Mouse (Mus musculus): ENCODE results near the gene Pum2.
"Not testable (repeated sequence)": the region's sequence is repeated elsewhere in the genome, so short reads cannot be mapped to it uniquely, and the experiment has no call there.

The Pum2 gene

GRCm38 (mm10) chr12:8669846-8670245, 4.1 kb upstream of the Pum2 start:
- DNase-seq: no peak

GRCm38 (mm10) chr12:8673121-8673973, 587 bp upstream of the Pum2 start:
- no peak for DNase-seq

GRCm38 (mm10) chr12:8674377-8674864, 487 bp downstream of the Pum2 start:
- DNase-seq: peak; percentile 71 to 81

GRCm38 (mm10) chr12:8674891-8675341, 982 bp downstream of the Pum2 start:
- peak in 1 of 2 experiments; percentile 14 for DNase-seq

- no peak for DNase-seq
These were observed 1.4 kb downstream of the Pum2 start for GRCm38 (mm10) chr12:8675361-8675760.

- no peak for DNase-seq
These were observed 2.4 kb downstream of the Pum2 start for GRCm38 (mm10) chr12:8676341-8676740.

GRCm38 (mm10) chr12:8677926-8678325, 4.0 kb downstream of the Pum2 start:
- DNase-seq: no peak

- no peak for DNase-seq
These were observed 10.3 kb downstream of the Pum2 start for GRCm38 (mm10) chr12:8684200-8684599.

GRCm38 (mm10) chr12:8685036-8685435, 11.1 kb downstream of the Pum2 start:
- no peak for DNase-seq

- DNase-seq: not testable (repeated sequence)
These were observed 15.9 kb downstream of the Pum2 start for GRCm38 (mm10) chr12:8689882-8690281.

GRCm38 (mm10) chr12:8698895-8699294, 25.0 kb downstream of the Pum2 start:
- DNase-seq: peak in 1 of 2 experiments; percentile 56

GRCm38 (mm10) chr12:8703988-8704387, 30.1 kb downstream of the Pum2 start:
- DNase-seq: no peak

GRCm38 (mm10) chr12:8708876-8709275, 34.9 kb downstream of the Pum2 start:
- DNase-seq: no peak

- no peak for DNase-seq
These were observed 38.7 kb downstream of the Pum2 start for GRCm38 (mm10) chr12:8712665-8713064.

GRCm38 (mm10) chr12:8716093-8716492, 42.2 kb downstream of the Pum2 start:
- DNase-seq: no peak

- no peak for DNase-seq
These were observed 53.0 kb downstream of the Pum2 start for GRCm38 (mm10) chr12:8726890-8727289.

- DNase-seq: peak in 1 of 2 experiments; percentile 29
These were observed 54.8 kb downstream of the Pum2 start for GRCm38 (mm10) chr12:8728739-8729138.

GRCm38 (mm10) chr12:8753654-8754053, 79.7 kb downstream of the Pum2 start:
- DNase-seq: no peak

GRCm38 (mm10) chr12:8754116-8754515, 80.2 kb downstream of the Pum2 start:
- DNase-seq: no peak

GRCm38 (mm10) chr12:8758029-8758428, 84.1 kb downstream of the Pum2 start:
- no peak for DNase-seq

- DNase-seq: no peak
These were observed 85.2 kb downstream of the Pum2 start for GRCm38 (mm10) chr12:8759115-8759514.

- DNase-seq: no peak
These were observed 85.8 kb downstream of the Pum2 start for GRCm38 (mm10) chr12:8759779-8760178.

- no peak for DNase-seq
These were observed 86.6 kb downstream of the Pum2 start for GRCm38 (mm10) chr12:8760561-8760960.

GRCm38 (mm10) chr12:8761058-8761457, 87.1 kb downstream of the Pum2 start:
- DNase-seq: no peak
